Mouse (Mus musculus): ENCODE results near the gene Itga5.

DNA sequence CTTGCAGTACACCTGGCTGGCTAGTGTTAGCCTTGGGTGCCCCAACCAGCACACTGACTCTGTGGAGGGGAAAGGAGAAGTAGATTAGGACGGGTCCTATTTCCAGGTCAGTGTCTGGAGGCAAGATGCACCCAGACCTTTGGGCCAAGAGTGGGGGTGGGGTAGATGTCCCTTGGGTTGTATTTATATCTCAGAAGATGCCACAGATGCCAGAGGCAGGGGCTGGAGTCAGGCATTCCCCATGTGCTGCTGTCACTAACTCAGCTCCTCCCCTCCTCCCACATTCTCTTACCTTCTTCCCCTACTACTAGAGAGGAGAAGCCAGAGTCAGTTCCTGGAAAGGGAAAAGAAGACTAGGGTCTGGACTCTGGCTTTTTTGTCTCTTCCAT, 7.4 kb downstream of the Itga5 start:
- TF ChIP-seq CTCF (IDR thresholded peaks at IDR 0.05; ENCODE audit: insufficient read depth, low read length): no peak
- no peak for TF ChIP-seq POLR2A (IDR thresholded peaks at IDR 0.05; ENCODE audit: borderline replicate concordance, extremely low read depth, low read depth, low read length)

Data from lung, adult 2 months (tissue).